Mouse (Mus musculus) cerebellum, adult 2 months (tissue): Measurements from ENCODE around the gene Rad51b. TPM values are rescaled to one million over a fixed set of nuclear protein-coding genes. Genes with fewer than 3 reads are reported as not detected.

Experiments used
- DNase-seq, 2 experiments: peaks; one replicate each; pipeline ENCODE4 v3.0.0; 2021
- H3K27ac ChIP-seq: fragments of 200-500 bp; 2 replicates; pipeline ENCODE4 v1.5.1; 2012; ENCODE audit warnings: low read length, control low read depth, inconsistent platforms; ENCODE audit not compliant: insufficient read depth
- H3K27me3 ChIP-seq: fragments of 200-500 bp; 2 replicates; pipeline ENCODE4 v1.6.1; 2012; ENCODE audit warnings: inconsistent platforms, mild to moderate bottlenecking, low read length, moderate library complexity; ENCODE audit not compliant: control insufficient read depth, insufficient read depth
- H3K4me1 ChIP-seq: fragments of 200-500 bp; 2 replicates; pipeline ENCODE4 v1.6.1; 2011; ENCODE audit warnings: low read length; ENCODE audit not compliant: control insufficient read depth, insufficient read depth
- H3K4me3 ChIP-seq: fragments of 200-500 bp; replicated peaks from 2 replicates; pipeline ENCODE3; 2011; ENCODE audit warnings: mild to moderate bottlenecking, low read depth, low read length, control low read depth; ENCODE audit not compliant: insufficient read depth
- CTCF ChIP-seq: fragments of 200-500 bp; IDR thresholded peaks from 2 replicates; pipeline ENCODE4 v1.5.1; 2011; ENCODE audit warnings: low read depth, mild to moderate bottlenecking, control low read depth, low read length, moderate library complexity, borderline replicate concordance; ENCODE audit not compliant: insufficient read depth
- POLR2A ChIP-seq: fragments of 200-500 bp; IDR thresholded peaks from 2 replicates; pipeline ENCODE4 v1.6.1; 2011; ENCODE audit warnings: low read length, control low read depth, borderline replicate concordance; ENCODE audit not compliant: insufficient read depth
- WGBS: fragments of 180-500 bp; shearing (Covaris S2); methylation state at CpG from one replicate; pipeline ENCODE4 v1.1.7; 2018; 5-methylcytosine and 5-hydroxymethylcytosine counted together
- polyA plus RNA-seq: library from polyadenylated mRNA; depleted of rRNA; stranded (reverse); fragments of >200 nt; gene quantifications from 2 replicates; pipeline ENCODE4 v1.2.3, GENCODE M21; 2012

Rad51b gene
- polyA plus RNA-seq, 1 experiment: 0.23 TPM

- Histone ChIP-seq H3K4me1 (no peaks in the 10 kb centered on the region), H3K27me3 (no peaks in the 10 kb centered on the region; the same call in 1 of the 2 replicates), H3K4me3 (no peak overlapping the region), H3K27ac (no peak overlapping the region)
- WGBS: 69% methylated on average over 4 of the region's 4 CpGs
- TF ChIP-seq POLR2A (no peak), CTCF (no peak)
- no peak for DNase-seq
Observed at GRCm38 (mm10) chr12:79735882-79736281, 438.8 kb downstream of the Rad51b start.

GRCm38 (mm10) chr12:79738700-79739099, 441.6 kb downstream of the Rad51b start:
- TF ChIP-seq CTCF (no peak), POLR2A (no peak)
- Histone ChIP-seq H3K27ac (no peak overlapping the region), H3K27me3 (no peaks in the 10 kb centered on the region), H3K4me3 (no peak overlapping the region), H3K4me1 (no peaks in the 10 kb centered on the region)
- DNase-seq: no peak

- Histone ChIP-seq H3K27me3 (no peaks in the 10 kb centered on the region), H3K4me3 (no peak overlapping the region), H3K4me1 (no peaks in the 10 kb centered on the region), H3K27ac (no peak overlapping the region)
- DNase-seq: no peak
- TF ChIP-seq CTCF (no peak), POLR2A (no peak)
- 96% methylated on average over 11 of the region's 11 CpGs for WGBS
Observed at GRCm38 (mm10) chr12:79739918-79740639, 443.0 kb downstream of the Rad51b start.

GRCm38 (mm10) chr12:79742211-79742610, 445.1 kb downstream of the Rad51b start:
- Histone ChIP-seq H3K27ac (no peak overlapping the region), H3K4me1 (no peaks in the 10 kb centered on the region), H3K4me3 (no peak overlapping the region), H3K27me3 (no peaks in the 10 kb centered on the region)
- TF ChIP-seq CTCF: no peak
- TF ChIP-seq POLR2A: no peak
- no peak for DNase-seq
- WGBS: 15% methylated on average over 7 of the region's 7 CpGs

GRCm38 (mm10) chr12:79744131-79744530, 447.0 kb downstream of the Rad51b start:
- H3K27ac ChIP-seq: no peak overlapping the region
- TF ChIP-seq CTCF (no peak), POLR2A (no peak)
- no peak overlapping the region for H3K4me3 ChIP-seq
- H3K27me3 ChIP-seq: no peaks in the 10 kb centered on the region
- no peaks in the 10 kb centered on the region for H3K4me1 ChIP-seq
- DNase-seq: no peak
- WGBS: 90% methylated on average over 6 of the region's 6 CpGs

GRCm38 (mm10) chr12:79745225-79745624, 448.1 kb downstream of the Rad51b start:
- H3K27me3 ChIP-seq: no peaks in the 10 kb centered on the region
- H3K4me3 ChIP-seq: no peak overlapping the region
- 89% methylated on average over 5 of the region's 5 CpGs for WGBS
- no peaks in the 10 kb centered on the region for H3K4me1 ChIP-seq
- H3K27ac ChIP-seq: no peak overlapping the region
- TF ChIP-seq POLR2A (no peak), CTCF (no peak)
- DNase-seq: no peak

GRCm38 (mm10) chr12:79745845-79746510, 448.9 kb downstream of the Rad51b start:
- no peak for TF ChIP-seq POLR2A
- no peak for TF ChIP-seq CTCF
- 42% methylated on average over 10 of the region's 10 CpGs for WGBS

GRCm38 (mm10) chr12:79747541-79747940, 450.5 kb downstream of the Rad51b start:
- no peak overlapping the region for H3K4me3 ChIP-seq
- no peak for DNase-seq
- TF ChIP-seq POLR2A: no peak
- TF ChIP-seq CTCF: no peak
- WGBS: 99% methylated on average over 3 of the region's 3 CpGs
- H3K4me1 ChIP-seq: no peaks in the 10 kb centered on the region
- no peaks in the 10 kb centered on the region for H3K27me3 ChIP-seq
- no peak overlapping the region for H3K27ac ChIP-seq

More at GRCm38 (mm10) chr12:79745845-79746510, 448.9 kb downstream of the Rad51b start:
- Histone ChIP-seq H3K4me3 (no peak overlapping the region), H3K4me1 (no peaks in the 10 kb centered on the region), H3K27me3 (no peaks in the 10 kb centered on the region), H3K27ac (no peak overlapping the region)
- DNase-seq: no peak
